Mouse (Mus musculus): Measurements from ENCODE around the gene Gsdma2.

DNA sequence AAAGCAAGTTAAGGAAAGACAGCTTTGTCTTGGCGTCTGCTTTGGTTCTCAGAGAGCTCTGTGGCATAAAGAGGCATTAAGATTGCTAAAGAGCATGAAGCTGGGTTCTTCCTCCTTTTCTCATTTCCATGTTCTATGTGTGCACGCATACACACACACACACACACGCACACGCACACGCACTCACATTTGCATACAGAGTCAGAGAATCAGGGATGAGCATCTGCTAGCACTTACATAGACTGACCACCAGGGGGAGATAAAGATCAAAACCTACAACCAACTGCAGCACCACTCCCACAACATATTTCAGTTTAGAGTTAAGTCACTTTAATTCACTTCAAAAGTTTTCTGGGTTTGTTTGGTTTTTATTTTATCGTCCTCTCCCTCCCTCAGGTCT is 14.0 kb downstream of the Gsdma2 start:
- peak; percentile 36 for TF ChIP-seq CTCF (IDR thresholded peaks at IDR 0.05; ENCODE audit: control insufficient read depth, insufficient read depth, insufficient read length)
- no peak for TF ChIP-seq CEBPB (IDR thresholded peaks at IDR 0.05; ENCODE audit: low read depth)

Data from C2C12 (cell line).